Mouse (Mus musculus): ENCODE measurements at regions not wholly inside any gene's neighbourhood (a gene's known extent, or its start where the extent isn't known, plus 50 kb on each side); places are given as distances from the start of the nearest gene placed in this dataset.

DNA sequence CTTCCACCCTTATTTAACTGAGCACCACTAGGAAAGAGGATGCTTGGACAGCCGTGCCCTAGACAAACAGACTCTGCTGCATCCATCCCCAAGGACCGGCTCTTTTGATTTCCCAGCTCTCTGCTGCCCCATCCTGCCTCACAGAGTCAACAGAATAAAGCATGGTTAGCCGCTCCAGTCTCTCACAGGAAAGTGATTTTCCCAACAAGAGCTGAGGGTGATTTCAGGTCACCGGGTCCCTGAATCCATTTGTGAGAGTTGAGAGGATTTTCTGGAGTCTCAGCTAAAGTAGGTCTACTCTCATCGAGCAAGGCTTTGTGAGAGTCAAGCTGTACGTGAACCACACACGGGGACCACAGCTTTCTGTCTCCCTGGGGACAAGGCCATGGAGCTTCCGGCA, 95.6 kb upstream of the A430005L14Rik start:
- TF ChIP-seq POLR2A (IDR thresholded peaks at IDR 0.05; ENCODE audit: low read depth, low read length), result no peak
- TF ChIP-seq CTCF (conservative IDR thresholded peaks at IDR 0.05; ENCODE audit: insufficient read depth, insufficient read length, low read depth, low read length), result no peak
